Mouse (Mus musculus) MEL (cell line): ENCODE data around the gene Slc7a11. TPM values are rescaled to one million over a fixed set of nuclear protein-coding genes. Genes with fewer than 3 reads are reported as not detected.

Experiments used
- DNase-seq: peaks from one replicate; pipeline ENCODE4 v3.0.0; 2011; ENCODE audit warnings: low read depth, low spot score
- H3K27ac ChIP-seq: 2 replicates; pipeline ENCODE4 v1.5.1; 2012; ENCODE audit warnings: low read depth, mild to moderate bottlenecking, control low read depth, low read length, moderate library complexity; ENCODE audit not compliant: control insufficient read depth
- H3K27me3 ChIP-seq, 2 experiments: fragments of 150-350 bp in 1 of 2; sonication (generic) in 1 of 2; 2 replicates each; pipeline ENCODE4 v1.6.1; 2012; ENCODE audit warnings: low read length in 2 of 2, mild to moderate bottlenecking in 2 of 2, improper control_type of control experiment in 1 of 2, moderate library complexity in 1 of 2; ENCODE audit not compliant: insufficient read depth in 2 of 2, control insufficient read depth in 1 of 2
- H3K36me3 ChIP-seq, 2 experiments: 2 replicates each; pipeline ENCODE4 v1.6.1; 2012 to 2014; ENCODE audit warnings: low read length in 2 of 2, improper control_type of control experiment in 1 of 2, inconsistent platforms in 1 of 2, mild to moderate bottlenecking in 1 of 2; ENCODE audit not compliant: insufficient read depth in 2 of 2, control insufficient read depth in 1 of 2
- H3K4me1 ChIP-seq, 2 experiments: fragments of 150-350 bp in 1 of 2; sonication (generic) in 1 of 2; 2 replicates each; pipeline ENCODE4 v1.6.1; 2012; ENCODE audit warnings: low read length in 2 of 2, improper control_type of control experiment in 1 of 2, mild to moderate bottlenecking in 1 of 2; ENCODE audit not compliant: insufficient read depth in 2 of 2, control insufficient read depth in 1 of 2
- H3K4me3 ChIP-seq, 2 experiments: fragments of 150-350 bp in 1 of 2; sonication (generic) in 1 of 2; 2 replicates each; pipeline ENCODE4 v1.5.1; 2012; ENCODE audit warnings: low read depth in 2 of 2, low read length in 2 of 2, mild to moderate bottlenecking in 2 of 2, moderate library complexity in 2 of 2, control low read depth in 1 of 2, improper control_type of control experiment in 1 of 2; ENCODE audit not compliant: control insufficient read depth in 1 of 2, insufficient read depth in 1 of 2
- H3K79me2 ChIP-seq: 2 replicates; pipeline ENCODE4 v1.6.1; 2012; ENCODE audit warnings: mild to moderate bottlenecking, low read length, moderate library complexity; ENCODE audit not compliant: control insufficient read depth, poor library complexity, insufficient read depth
- H3K9ac ChIP-seq: 2 replicates; pipeline ENCODE4 v1.6.1; 2012; ENCODE audit warnings: low read depth, mild to moderate bottlenecking, control low read depth, low read length, moderate library complexity; ENCODE audit not compliant: control insufficient read depth, poor library complexity, severe bottlenecking
- H3K9me3 ChIP-seq: fragments of 150-350 bp; sonication (generic); replicated peaks from 2 replicates; pipeline ENCODE4 v1.6.1; 2012; ENCODE audit warnings: mild to moderate bottlenecking, low read length, improper control_type of control experiment, moderate library complexity; ENCODE audit not compliant: insufficient read depth
- CHD1 ChIP-seq: IDR thresholded peaks from 2 replicates; pipeline ENCODE4 v1.6.1; 2012; ENCODE audit warnings: low read depth, mild to moderate bottlenecking, inconsistent platforms, low read length, improper control_type of control experiment
- CTCF ChIP-seq, 3 experiments: IDR thresholded peaks in 2 of 3; conservative IDR thresholded peaks in 1 of 3; 2 replicates each; pipeline ENCODE4 v1.5.1; 2011 to 2012; ENCODE audit warnings: low read length in 3 of 3, low read depth in 2 of 3, mild to moderate bottlenecking in 2 of 3, improper control_type of control experiment in 1 of 3, inconsistent platforms in 1 of 3, mixed read lengths in 1 of 3, moderate library complexity in 1 of 3; ENCODE audit not compliant: control insufficient read depth in 1 of 3, insufficient read depth in 1 of 3, poor library complexity in 1 of 3, severe bottlenecking in 1 of 3
- ELF1 ChIP-seq: IDR thresholded peaks from 2 replicates; pipeline ENCODE4 v1.6.1; 2014; ENCODE audit warnings: low read depth, mild to moderate bottlenecking, inconsistent platforms, low read length, improper control_type of control experiment, moderate library complexity
- ETS1 ChIP-seq: IDR thresholded peaks from 2 replicates; pipeline ENCODE4 v1.6.1; 2012; ENCODE audit warnings: low read depth, mild to moderate bottlenecking, inconsistent platforms, low read length, improper control_type of control experiment, moderate library complexity
- GATA1 ChIP-seq: IDR thresholded peaks from 2 replicates; pipeline ENCODE4 v1.6.1; 2011; ENCODE audit warnings: low read depth, low read length, improper control_type of control experiment
- MAFK ChIP-seq: IDR thresholded peaks from 2 replicates; pipeline ENCODE4 v1.6.1; 2011; ENCODE audit warnings: low read depth, mild to moderate bottlenecking, low read length, improper control_type of control experiment, borderline replicate concordance
- MAX ChIP-seq: IDR thresholded peaks from 2 replicates; pipeline ENCODE4 v1.6.1; 2011; ENCODE audit warnings: low read length, improper control_type of control experiment
- MXI1 ChIP-seq: IDR thresholded peaks from 2 replicates; pipeline ENCODE4 v1.6.1; 2011; ENCODE audit warnings: mild to moderate bottlenecking, low read depth, low read length, improper control_type of control experiment
- MYB ChIP-seq: IDR thresholded peaks from 2 replicates; pipeline ENCODE4 v1.6.1; 2011; ENCODE audit warnings: mild to moderate bottlenecking, low read depth, low read length, improper control_type of control experiment
- NELFE ChIP-seq: IDR thresholded peaks from 2 replicates; pipeline ENCODE4 v1.6.1; 2011; ENCODE audit warnings: low read depth, low read length, improper control_type of control experiment
- NRF1 ChIP-seq: IDR thresholded peaks from 2 replicates; pipeline ENCODE4 v1.6.1; 2014; ENCODE audit warnings: low read depth, mild to moderate bottlenecking, inconsistent platforms, low read length, improper control_type of control experiment, moderate library complexity; ENCODE audit not compliant: poor library complexity, insufficient read depth, severe bottlenecking
- POLR2AphosphoS5 ChIP-seq: IDR thresholded peaks from 2 replicates; pipeline ENCODE4 v1.6.1; 2012; ENCODE audit warnings: low read depth, borderline replicate concordance, mild to moderate bottlenecking, inconsistent platforms, low read length, moderate library complexity, mixed read lengths
- RAD21 ChIP-seq: IDR thresholded peaks from 2 replicates; pipeline ENCODE4 v1.6.1; 2011; ENCODE audit warnings: mild to moderate bottlenecking, low read depth, low read length, improper control_type of control experiment
- SIN3A ChIP-seq: IDR thresholded peaks from 2 replicates; pipeline ENCODE4 v1.6.1; 2012; ENCODE audit warnings: low read length, improper control_type of control experiment, inconsistent platforms
- TAL1 ChIP-seq: IDR thresholded peaks from 2 replicates; pipeline ENCODE4 v1.6.1; 2012; ENCODE audit warnings: mild to moderate bottlenecking, inconsistent platforms, low read length, moderate library complexity, mixed read lengths
- UBTF ChIP-seq: IDR thresholded peaks from 2 replicates; pipeline ENCODE4 v1.6.1; 2012; ENCODE audit warnings: low read depth, mild to moderate bottlenecking, inconsistent platforms, low read length, improper control_type of control experiment, moderate library complexity, borderline replicate concordance; ENCODE audit not compliant: insufficient read depth
- USF1 ChIP-seq: IDR thresholded peaks from 2 replicates; pipeline ENCODE4 v1.6.1; 2014; ENCODE audit warnings: low read depth, mild to moderate bottlenecking, inconsistent platforms, low read length, improper control_type of control experiment, moderate library complexity
- ZNF384 ChIP-seq: IDR thresholded peaks from 2 replicates; pipeline ENCODE4 v1.6.1; 2012; ENCODE audit warnings: low read depth, mild to moderate bottlenecking, inconsistent platforms, low read length, improper control_type of control experiment
- polyA plus RNA-seq, 2 experiments: library from polyadenylated mRNA; stranded (reverse) in 1 of 2; unstranded in 1 of 2; fragments of >175 nt in 1 of 2; fragments of >200 nt in 1 of 2; gene quantifications; 2 replicates each; pipeline versions ENCODE4 v1.2.1 to v1.2.4; 2012; ENCODE audit warnings: low replicate concordance in 2 of 2, low read depth in 1 of 2; ENCODE audit not compliant: insufficient read length in 2 of 2, insufficient read depth in 1 of 2, missing spikeins in 1 of 2
- total RNA-seq: library from RNA; depleted of rRNA; stranded (reverse); fragments of 300-350 nt; gene quantifications from 2 replicates; pipeline ENCODE4 v1.2.3, GENCODE M21; 2012

Gene Slc7a11
- total and polyA plus RNA-seq, 3 experiments: 0.69 to 3.3 TPM; not detected in 1

DNA sequence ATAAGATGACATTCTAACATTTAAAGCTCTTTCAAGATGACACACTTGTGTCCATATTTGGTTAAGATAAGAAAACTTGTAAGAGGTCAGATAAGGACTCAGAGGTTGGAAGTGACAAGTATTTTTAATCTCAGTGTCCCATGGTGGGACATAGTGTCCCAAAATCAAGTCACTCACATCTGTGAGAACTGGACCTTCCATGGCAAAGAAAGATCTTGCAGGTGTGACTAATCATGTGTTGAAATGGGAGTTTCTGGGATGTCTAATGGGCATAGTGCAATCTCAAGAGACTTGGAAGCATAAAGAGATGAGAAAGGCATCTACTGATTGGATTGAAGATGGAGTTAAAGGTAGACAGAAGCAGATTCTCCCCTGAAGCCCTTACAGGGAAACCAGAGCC is 513.9 kb downstream of the Slc7a11 start:
- no peaks in the 10 kb centered on the region for H3K79me2 ChIP-seq
- no peaks in the 10 kb centered on the region for H3K4me1 ChIP-seq
- H3K27ac ChIP-seq: no peak overlapping the region
- H3K36me3 ChIP-seq: no peaks in the 10 kb centered on the region
- DNase-seq: no peak
- no peak overlapping the region for H3K9ac ChIP-seq
- no peak for TF ChIP-seq POLR2AphosphoS5
- TF ChIP-seq MXI1: no peak
- no peak for TF ChIP-seq GATA1
- TF ChIP-seq RAD21: no peak
- no peak for TF ChIP-seq UBTF
- no peak for TF ChIP-seq TAL1
- TF ChIP-seq MYB: no peak
- no peak for TF ChIP-seq ELF1
- TF ChIP-seq USF1: no peak
- no peaks in the 10 kb centered on the region for H3K27me3 ChIP-seq
- no peak overlapping the region for H3K4me3 ChIP-seq
- H3K9me3 ChIP-seq: no peaks in the 10 kb centered on the region

DNA sequence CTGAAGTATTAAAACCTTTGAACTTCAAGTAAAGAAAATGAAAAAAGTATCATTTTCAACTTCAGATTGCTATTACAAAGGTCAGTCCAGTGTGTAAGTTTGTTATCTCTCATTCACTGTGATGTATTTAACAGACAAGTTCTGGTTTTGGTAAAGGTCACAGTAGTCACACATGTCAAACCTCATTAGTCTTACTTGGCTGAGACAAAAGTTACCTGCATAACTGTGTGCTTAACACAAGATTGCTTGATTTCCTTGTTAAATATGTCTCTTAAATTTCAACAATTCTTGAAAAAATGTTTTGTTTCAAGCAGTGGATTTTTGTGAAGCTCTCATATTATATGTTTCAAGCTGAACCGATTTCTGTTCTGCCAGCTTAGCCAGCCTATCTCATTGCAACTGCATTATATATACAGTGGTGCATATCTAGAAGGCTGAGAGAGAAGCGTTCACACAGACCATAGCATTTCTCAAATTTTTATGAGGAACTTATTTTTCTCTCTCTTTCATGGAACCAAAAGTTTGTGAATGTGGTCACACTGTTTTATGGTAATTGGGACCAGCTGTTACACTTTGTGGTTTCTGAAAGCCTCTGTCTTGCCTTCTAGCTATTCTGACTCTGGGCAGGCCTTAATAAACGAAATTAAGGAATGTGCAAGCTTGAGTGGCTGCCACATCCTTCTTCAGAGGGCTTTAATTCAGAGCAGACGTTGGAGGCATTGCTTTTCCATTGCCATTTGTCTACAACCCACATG is 514.7 kb downstream of the Slc7a11 start:
- no peaks in the 10 kb centered on the region for H3K4me1 ChIP-seq
- H3K79me2 ChIP-seq: no peaks in the 10 kb centered on the region
- TF ChIP-seq MXI1: no peak
- TF ChIP-seq MAX: no peak
- no peak for TF ChIP-seq NELFE
- TF ChIP-seq RAD21: no peak
- TF ChIP-seq CHD1: no peak
- no peak for TF ChIP-seq SIN3A
- H3K36me3 ChIP-seq: no peaks in the 10 kb centered on the region
- no peak overlapping the region for H3K27ac ChIP-seq
- no peak overlapping the region for H3K9ac ChIP-seq
- no peaks in the 10 kb centered on the region for H3K27me3 ChIP-seq
- H3K9me3 ChIP-seq: no peaks in the 10 kb centered on the region
- DNase-seq: no peak
- no peak overlapping the region for H3K4me3 ChIP-seq

DNA sequence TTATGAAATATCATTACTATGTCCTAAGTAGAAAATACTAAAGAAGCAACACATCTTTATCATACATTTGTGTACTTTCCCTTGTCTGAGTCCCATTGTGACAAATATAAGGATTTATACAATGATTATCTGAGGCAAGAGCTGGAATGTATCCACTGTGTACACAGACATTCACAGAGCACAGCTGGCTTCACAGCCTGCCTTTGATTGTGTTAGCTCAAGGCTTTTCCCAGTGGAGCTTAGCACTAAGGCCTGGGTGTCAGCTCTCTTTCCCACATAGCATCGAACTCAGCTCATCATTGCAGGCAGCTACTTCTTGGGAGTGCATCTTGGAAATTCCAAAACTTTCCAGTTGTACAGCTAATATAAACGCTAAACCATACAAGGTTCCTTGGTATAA is 529.5 kb downstream of the Slc7a11 start:
- Histone ChIP-seq H3K4me1 (no peaks in the 10 kb centered on the region), H3K9me3 (no peaks in the 10 kb centered on the region), H3K79me2 (no peaks in the 10 kb centered on the region), H3K27me3 (no peaks in the 10 kb centered on the region), H3K27ac (no peak overlapping the region), H3K9ac (no peak overlapping the region), H3K36me3 (no peaks in the 10 kb centered on the region), H3K4me3 (no peak overlapping the region)
- no peak for DNase-seq
- TF ChIP-seq ELF1 (no peak), MAFK (no peak), ZNF384 (no peak), CTCF (IDR thresholded peaks at IDR 0.05 in 2 of 3, conservative IDR thresholded peaks at IDR 0.05 in 1 of 3; ENCODE audit: control insufficient read depth in 1 of 3, insufficient read depth in 1 of 3, low read depth in 2 of 3, low read length in 3 of 3, poor library complexity in 1 of 3, severe bottlenecking in 1 of 3) (no peak), NRF1 (no peak), POLR2AphosphoS5 (no peak), ETS1 (no peak), CHD1 (no peak)
